Mouse (Mus musculus): Measurements from ENCODE around the gene Klf14.
A peak's percentile ranks its signal among the peaks of the same experiment; 100 is the strongest.

Klf14 gene

GRCm38 (mm10) chr6:30958736-30959540 is at the start of gene Klf14:
Gene Klf14 (minus strand): TSS chr6:30959078.
- DNase-seq = peak in 1 of 2 experiments; percentile 49

- no peak for DNase-seq
Observed at GRCm38 (mm10) chr6:31006111-31006600, 47.3 kb upstream of the Klf14 start.

GRCm38 (mm10) chr6:30986393-30986792 is 27.5 kb upstream of the Klf14 start:
- DNase-seq = no peak

GRCm38 (mm10) chr6:30983021-30983420 is 24.1 kb upstream of the Klf14 start:
- no peak for DNase-seq

- no peak for DNase-seq
Observed at GRCm38 (mm10) chr6:30982372-30982980, 23.6 kb upstream of the Klf14 start.

GRCm38 (mm10) chr6:30981351-30981750 is 22.5 kb upstream of the Klf14 start:
- no peak for DNase-seq

GRCm38 (mm10) chr6:30978615-30979014 is 19.7 kb upstream of the Klf14 start:
- DNase-seq = no peak

DNA sequence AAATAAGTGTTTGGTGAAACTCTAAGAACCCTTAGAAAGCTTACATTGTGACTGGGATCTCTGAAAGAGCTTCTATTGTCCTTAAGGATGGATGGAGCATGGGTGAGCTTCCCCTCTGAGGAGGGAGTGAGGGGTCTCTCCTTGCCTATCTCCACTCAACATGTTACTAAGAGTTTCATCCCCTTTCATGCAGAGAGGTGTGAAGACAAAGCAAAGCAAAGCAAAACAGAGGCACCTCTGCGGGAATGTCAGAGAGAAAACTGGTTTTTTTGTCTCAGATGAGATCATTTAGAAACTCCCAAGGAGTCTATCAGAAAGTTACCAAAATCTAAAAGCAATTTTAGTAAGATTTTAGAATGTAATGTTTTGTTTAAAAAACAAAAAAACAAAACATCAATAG is 13.2 kb upstream of the Klf14 start:
- DNase-seq = no peak

DNA sequence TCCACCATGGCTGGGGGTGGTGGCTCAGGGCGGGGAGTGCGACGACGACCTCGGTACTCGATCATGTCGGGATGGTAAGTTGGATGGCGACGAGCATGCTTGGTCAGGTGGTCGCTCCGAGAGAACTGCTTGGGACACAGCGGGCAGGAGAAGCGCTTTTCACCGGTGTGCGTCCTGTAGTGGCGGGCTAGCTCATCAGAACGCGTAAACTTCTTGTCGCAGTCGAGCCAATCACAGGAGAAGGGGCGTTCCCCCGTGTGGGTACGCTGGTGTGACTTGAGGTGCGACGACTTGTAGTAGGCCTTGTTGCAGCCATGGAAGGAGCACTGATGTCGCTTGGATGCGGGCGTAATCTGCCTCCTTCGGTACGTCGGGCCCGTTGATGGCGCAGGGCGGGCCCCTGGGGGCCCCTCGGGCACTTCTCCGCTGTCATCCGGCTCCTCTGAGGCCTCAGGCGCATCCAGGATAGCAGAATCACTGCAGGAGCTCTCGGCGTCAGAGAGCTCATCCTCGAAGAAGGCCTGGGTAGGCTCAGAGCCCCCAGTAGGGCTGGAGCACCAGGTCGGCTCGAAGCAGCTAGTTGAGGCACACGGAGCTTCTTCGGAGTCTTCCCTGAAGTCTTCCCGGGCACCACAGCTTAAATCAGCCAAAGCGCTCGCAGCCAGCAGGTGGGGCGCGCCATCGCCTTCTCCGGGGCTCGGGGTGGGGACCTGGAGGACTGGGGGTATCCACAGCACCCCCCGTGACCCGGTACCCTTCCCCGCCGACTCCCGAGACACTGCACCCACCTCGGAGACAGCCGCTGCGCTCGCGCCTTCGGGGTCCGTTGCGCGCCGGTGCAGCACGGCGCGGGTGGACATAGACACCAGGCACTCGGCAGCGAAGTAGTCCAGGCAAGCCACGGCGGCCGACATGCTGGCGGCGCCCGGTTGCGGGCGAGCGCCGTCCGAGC is 818 bp downstream of the Klf14 start:
- peak; percentile 24 to 32 for DNase-seq

- no peak for DNase-seq
Observed at GRCm38 (mm10) chr6:30939264-30939663, 19.6 kb downstream of the Klf14 start.

- no peak for DNase-seq
Observed at GRCm38 (mm10) chr6:30922821-30923220, 36.1 kb downstream of the Klf14 start.

DNA sequence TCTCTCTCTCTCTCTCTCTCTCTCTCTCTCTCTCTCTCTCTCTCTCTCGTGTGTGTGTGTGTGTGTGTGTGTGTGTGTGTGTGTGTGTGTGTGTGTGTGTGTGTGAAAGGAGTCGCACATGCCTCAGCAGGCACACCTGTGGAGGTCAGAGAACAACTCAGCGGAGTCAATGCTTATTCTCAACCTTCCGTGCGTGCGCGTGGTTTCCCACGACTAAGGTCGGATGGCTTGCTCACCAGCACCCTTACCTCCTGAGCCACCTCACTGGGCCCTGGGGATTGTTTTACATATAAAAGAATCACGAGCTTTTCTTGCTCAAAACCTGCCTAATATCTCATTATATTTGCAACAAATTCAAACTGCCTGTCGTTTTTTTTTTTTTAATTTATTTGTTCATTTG is 37.1 kb downstream of the Klf14 start:
- no peak for DNase-seq

DNA sequence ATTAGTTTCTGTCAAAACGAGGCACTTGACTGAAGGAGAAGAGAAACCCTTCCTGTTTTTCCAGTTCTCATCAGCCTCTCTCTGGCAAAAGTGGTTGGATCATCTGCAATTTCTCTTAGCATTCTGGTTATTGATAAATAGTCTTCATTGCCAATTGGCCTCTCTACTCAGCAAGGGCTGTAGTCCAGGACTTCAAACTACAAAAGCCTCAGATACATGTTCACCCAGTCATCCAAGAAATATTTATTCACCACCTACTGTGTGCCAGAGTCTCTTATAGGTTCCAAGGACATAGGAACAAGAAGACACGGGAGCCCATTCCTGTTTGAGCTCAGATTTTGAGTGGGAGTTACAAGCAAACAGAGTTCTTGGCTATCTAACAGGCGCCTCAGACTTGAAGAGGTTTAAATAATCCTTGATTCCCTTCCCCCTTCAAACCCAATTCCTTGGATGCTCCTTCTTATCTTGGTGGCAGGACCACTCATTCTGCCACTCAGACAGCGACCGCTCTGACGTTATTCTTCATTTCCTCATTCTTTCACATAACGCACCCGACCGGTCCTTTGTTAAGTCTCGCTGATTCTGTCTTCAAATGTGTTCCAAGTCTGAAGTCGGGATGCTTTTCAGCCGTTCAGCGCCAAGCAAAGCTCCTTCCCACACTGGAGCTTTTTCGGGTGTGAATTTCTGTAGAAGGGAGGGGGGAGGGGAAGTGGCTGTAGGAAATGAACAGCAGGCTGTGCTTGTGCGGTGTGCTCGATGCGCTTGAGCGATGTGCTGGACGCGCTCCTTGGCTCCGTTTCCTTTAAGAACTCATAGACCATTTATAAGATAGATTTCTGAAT is 37.8 kb downstream of the Klf14 start:
- DNase-seq = peak; percentile 2 to 39

GRCm38 (mm10) chr6:30915473-30915872 is 43.4 kb downstream of the Klf14 start, which contains the start of gene Tsga13:
Gene Tsga13 (minus strand): TSS chr6:30915573.
- DNase-seq = no peak

GRCm38 (mm10) chr6:30907970-30908369 is 50.9 kb downstream of the Klf14 start:
- DNase-seq = no peak
